Mouse (Mus musculus) CD4-positive, CD25-positive, alpha-beta regulatory T cell, adult 2 months (primary cell): ENCODE results near the gene Izumo2.
"Not testable (repeated sequence)": the region's sequence is repeated elsewhere in the genome, so short reads cannot be mapped to it uniquely, and the experiment has no call there.

ENCODE experiments used
- DNase-seq: peaks from one replicate; pipeline ENCODE4 v3.0.0-alpha.2; 2012; ENCODE audit warnings: low read depth, low spot score

Izumo2 gene

GRCm38 (mm10) chr7:44697980-44698379 is 10.6 kb upstream of the Izumo2 start:
- no peak for DNase-seq

DNA sequence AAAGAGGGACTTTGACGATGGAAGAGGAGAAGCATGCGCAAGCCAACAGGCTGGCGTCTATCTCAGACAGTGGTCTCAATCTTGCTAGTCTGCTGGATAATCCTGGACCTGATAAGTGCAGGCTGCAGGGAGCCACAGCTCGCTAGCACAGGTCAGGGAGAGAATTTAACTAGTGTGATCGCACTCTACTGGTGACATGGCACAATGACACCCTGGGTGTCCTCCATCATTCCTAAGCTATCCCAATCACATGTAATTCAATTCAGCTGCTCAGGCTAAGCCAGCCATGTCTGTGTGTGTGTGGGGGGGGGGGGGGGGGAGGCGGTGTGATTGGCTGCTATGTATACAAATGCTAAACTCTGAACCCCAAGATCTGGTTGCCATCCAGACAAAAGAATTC is 6.6 kb upstream of the Izumo2 start:
- DNase-seq, result peak; percentile 31

GRCm38 (mm10) chr7:44702985-44703384 is 5.6 kb upstream of the Izumo2 start:
- no peak for DNase-seq

GRCm38 (mm10) chr7:44704363-44704762 is 4.2 kb upstream of the Izumo2 start:
- peak; percentile 37 for DNase-seq

GRCm38 (mm10) chr7:44705086-44705485 is 3.5 kb upstream of the Izumo2 start:
- no peak for DNase-seq

- no peak for DNase-seq
These were observed 2.2 kb upstream of the Izumo2 start for GRCm38 (mm10) chr7:44706322-44706721.

- DNase-seq, result no peak
These were observed 1.3 kb upstream of the Izumo2 start for GRCm38 (mm10) chr7:44707169-44707675.

GRCm38 (mm10) chr7:44708093-44708492 is 449 bp upstream of the Izumo2 start:
- DNase-seq, result not testable (repeated sequence)

- DNase-seq, result no peak
These were observed 1.3 kb downstream of the Izumo2 start for GRCm38 (mm10) chr7:44709881-44710280.

DNA sequence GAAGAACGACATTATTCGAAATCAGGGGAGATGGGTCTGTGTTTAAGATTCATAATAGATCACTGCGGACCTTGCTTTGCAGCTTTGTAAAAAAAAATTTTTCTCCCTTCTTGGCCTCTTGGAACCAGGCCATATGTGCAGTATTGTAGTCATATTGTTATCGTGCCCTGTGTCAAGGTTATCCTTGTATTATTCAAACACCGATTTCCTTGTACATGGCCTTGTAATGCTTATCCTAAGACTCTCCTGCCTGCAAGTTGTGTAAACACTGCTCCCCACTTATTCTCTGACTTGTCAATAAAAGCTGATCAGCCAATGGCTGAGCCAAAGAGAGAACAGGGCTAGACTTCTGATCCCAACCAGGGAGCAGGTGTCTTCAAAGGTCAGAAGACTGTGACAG is 13.5 kb downstream of the Izumo2 start:
- no peak for DNase-seq

DNA sequence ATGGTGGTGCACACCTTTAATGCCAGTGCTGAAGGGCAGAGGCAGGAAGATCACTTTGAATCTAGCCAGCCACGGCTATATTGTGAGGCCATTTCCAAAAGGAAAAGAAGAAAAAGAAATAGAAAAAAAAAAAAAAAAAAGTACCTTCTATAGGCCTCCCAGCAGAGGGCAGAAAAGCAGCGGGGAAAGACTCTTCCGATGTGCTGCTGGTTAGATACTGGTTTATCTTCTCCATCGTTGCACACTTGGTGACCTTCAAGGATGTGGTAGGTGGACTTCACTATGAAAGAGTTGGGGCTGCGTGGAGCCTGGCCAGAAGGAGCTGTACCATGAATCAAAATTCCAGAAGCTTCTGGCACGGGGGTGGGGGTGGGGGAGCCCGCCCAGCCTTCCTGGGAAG is 15.8 kb downstream of the Izumo2 start:
- peak; percentile 67 for DNase-seq

- DNase-seq, result peak; percentile 65
These were observed 17.8 kb downstream of the Izumo2 start for GRCm38 (mm10) chr7:44726343-44726742.

DNA sequence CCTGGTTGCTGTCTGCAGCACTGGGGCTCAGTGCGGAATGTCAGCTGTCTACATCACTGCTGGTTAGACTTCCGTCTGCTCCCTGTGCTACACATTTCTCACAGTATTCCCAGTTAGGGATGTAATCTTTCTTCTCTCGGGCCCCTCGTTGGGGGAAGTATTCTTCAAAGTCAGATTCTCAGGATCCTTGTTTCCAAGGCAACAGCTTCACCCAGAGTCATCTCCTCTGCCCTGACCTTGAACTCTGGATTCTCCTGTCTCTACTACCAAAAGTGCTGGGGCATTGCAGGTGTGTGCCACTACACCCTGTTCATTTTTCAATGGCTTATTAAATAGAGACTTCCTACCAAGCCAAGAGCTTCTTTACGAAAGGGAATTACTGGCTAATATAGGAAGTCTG is 18.6 kb downstream of the Izumo2 start:
- DNase-seq, result no peak

- no peak for DNase-seq
These were observed 19.8 kb downstream of the Izumo2 start for GRCm38 (mm10) chr7:44728082-44728975.

DNA sequence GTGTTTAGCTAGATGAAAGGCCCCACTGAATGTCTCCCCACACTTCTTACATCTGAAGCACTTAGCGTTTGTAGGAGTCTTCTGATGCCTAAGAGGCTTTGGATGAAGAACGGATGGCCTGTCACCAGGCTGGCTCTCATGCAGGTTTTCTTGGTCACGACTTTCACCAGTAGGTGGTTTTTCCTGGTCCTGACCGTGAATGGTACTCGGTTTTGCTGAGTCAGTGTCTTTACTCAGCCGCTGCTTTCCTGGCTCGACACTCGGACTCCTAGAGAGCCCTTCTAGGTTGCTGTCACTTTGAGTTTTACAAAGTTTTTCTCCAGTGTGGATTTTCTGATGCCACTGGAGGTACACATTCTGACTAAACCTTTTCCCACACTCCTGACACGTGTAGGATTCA is 25.2 kb downstream of the Izumo2 start:
- no peak for DNase-seq

GRCm38 (mm10) chr7:44741361-44741760 is 32.8 kb downstream of the Izumo2 start:
- no peak for DNase-seq

- no peak for DNase-seq
These were observed 35.7 kb downstream of the Izumo2 start for GRCm38 (mm10) chr7:44744270-44744669.

DNA sequence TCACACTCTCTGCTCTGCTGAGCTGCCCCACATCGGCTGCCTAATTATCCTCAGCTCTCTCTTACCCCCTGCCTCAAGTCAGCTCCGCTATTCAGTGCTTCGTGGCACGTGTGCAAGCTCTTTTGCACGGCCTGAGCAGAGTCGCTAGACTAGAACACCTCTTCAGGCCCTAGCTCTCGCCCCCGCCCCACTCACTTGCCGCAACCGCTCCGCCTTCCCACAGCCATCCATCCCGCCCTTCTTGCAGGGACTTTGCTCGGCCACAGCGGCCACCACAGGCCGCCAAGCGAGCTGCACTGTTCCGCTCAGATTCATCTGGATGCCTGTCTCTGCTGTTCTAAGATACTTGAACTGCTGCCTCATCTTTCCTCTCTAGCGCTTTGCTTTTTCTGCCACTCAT is 36.5 kb downstream of the Izumo2 start:
- peak; percentile 92 for DNase-seq

GRCm38 (mm10) chr7:44747115-44747514 is 38.6 kb downstream of the Izumo2 start:
- no peak for DNase-seq

DNA sequence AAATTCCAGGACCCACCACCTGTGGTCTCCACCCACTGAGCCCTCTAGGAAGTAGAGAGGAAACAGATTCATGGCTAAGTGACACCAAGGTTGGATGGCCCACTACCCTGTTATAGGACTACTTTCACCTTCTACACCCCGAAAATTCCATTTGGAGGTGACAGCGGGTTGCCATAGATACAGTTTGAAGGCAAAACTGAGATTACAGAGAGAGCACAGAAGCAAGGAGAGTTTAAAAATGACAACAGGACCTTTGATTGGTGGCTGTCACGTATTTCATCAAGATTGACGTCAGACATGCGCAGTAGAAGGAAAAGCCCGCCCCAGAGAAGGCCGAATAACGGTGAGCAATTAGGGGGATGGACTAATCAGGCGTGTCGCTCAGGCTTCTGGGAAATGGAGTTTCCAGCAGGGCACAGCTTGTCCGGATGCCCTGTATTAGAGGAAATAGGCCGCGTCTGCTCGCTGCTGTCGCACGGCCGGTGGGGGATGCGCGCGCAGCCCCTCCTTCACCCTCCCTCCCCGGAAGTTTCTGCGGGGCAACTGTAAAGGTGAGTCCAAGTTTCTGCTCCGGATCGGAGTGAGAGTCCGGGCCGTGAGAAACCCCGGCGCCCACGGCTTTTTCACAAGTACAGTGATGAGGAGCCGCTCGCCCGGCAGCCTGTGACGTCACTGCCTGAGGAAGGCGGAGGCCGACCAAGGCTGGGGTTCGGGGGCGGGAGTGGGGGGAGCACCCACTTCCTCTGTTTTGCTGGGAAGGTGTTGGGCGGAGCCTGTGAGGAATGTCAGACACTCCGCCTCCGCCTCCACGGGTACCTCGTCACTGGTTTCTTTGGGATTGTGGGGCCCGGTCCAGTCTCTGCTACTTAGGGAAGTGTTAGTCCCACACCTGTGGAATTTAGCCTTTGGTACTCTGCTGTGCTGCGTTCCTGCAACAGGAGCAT is 39.8 kb downstream of the Izumo2 start, which contains the start of gene Vrk3:
Gene Vrk3, plus strand, starts transcription at position 313 of the 944 bp plus-strand sequence.
- peak; percentile 98 for DNase-seq

- not testable (repeated sequence) for DNase-seq
These were observed 42.4 kb downstream of the Izumo2 start, which contains the start of gene Zfp473 for GRCm38 (mm10) chr7:44750950-44751349. Gene Zfp473, minus strand, starts transcription at chr7:44751050.

DNA sequence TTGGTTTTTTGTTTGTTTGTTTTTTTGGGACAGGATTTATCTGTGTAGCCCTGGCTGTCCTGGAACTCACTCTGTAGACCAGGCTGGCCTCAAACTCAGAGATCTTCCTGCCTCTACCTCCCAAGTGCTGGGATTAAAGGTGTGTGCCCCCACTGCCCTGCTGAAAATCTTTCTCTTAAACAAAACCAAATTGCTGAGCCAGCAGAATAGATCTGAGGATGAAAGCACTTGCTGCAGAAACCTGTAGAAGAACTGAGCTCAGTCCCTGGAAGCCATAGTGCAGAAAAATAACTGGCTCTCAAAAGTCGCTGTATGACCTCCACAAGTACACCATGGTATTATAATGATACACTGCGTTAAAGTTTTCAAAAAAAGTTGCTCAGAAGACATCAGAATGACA is 48.6 kb downstream of the Izumo2 start:
- no peak for DNase-seq
